Mouse (Mus musculus) layer of hippocampus, adult 9-10 months (tissue): ENCODE data around the gene Otud7b.
"Not testable (repeated sequence)": the region's sequence is repeated elsewhere in the genome, so short reads cannot be mapped to it uniquely, and the experiment has no call there.

Source experiments
- DNase-seq: peaks from one replicate; pipeline ENCODE4 v3.0.0; 2022; ENCODE audit warnings: low spot score

Otud7b gene

GRCm38 (mm10) chr3:96135011-96135410 lies 30.7 kb downstream of the Otud7b start:
- no peak for DNase-seq

GRCm38 (mm10) chr3:96147950-96148349 lies 43.6 kb downstream of the Otud7b start:
- peak; percentile 74 for DNase-seq

GRCm38 (mm10) chr3:96151836-96152235 lies 47.5 kb downstream of the Otud7b start:
- DNase-seq, result no peak

- DNase-seq, result no peak
Measured at GRCm38 (mm10) chr3:96152611-96153010, 48.3 kb downstream of the Otud7b start.

GRCm38 (mm10) chr3:96155501-96155900 lies 51.2 kb downstream of the Otud7b start:
- DNase-seq, result no peak

- no peak for DNase-seq
Measured at GRCm38 (mm10) chr3:96159820-96160219, 55.5 kb downstream of the Otud7b start.

GRCm38 (mm10) chr3:96160222-96160802 lies 56.0 kb downstream of the Otud7b start:
- no peak for DNase-seq

- no peak for DNase-seq
Measured at GRCm38 (mm10) chr3:96160803-96161516, 56.6 kb downstream of the Otud7b start.

GRCm38 (mm10) chr3:96161869-96162840 lies 57.8 kb downstream of the Otud7b start, which contains the start of gene Mtmr11:
Mtmr11 (plus strand) TSS chr3:96162004.
- DNase-seq, result no peak

GRCm38 (mm10) chr3:96163040-96163439 lies 58.7 kb downstream of the Otud7b start:
- DNase-seq, result no peak

GRCm38 (mm10) chr3:96168466-96169158 lies 64.3 kb downstream of the Otud7b start:
- DNase-seq, result no peak

- no peak for DNase-seq
Measured at GRCm38 (mm10) chr3:96170276-96170675, 65.9 kb downstream of the Otud7b start.

- DNase-seq, result no peak
Measured at GRCm38 (mm10) chr3:96170976-96171545, 66.7 kb downstream of the Otud7b start.

GRCm38 (mm10) chr3:96171583-96172196 lies 67.4 kb downstream of the Otud7b start:
- DNase-seq, result peak; percentile 60

GRCm38 (mm10) chr3:96172197-96173178 lies 68.2 kb downstream of the Otud7b start, which contains the start of gene Sf3b4:
Sf3b4 (plus strand) TSS chr3:96172332.
- DNase-seq, result no peak

- DNase-seq, result no peak
Measured at GRCm38 (mm10) chr3:96173185-96173584, 68.9 kb downstream of the Otud7b start.

- not testable (repeated sequence) for DNase-seq
Measured at GRCm38 (mm10) chr3:96174042-96174441, 69.7 kb downstream of the Otud7b start.

GRCm38 (mm10) chr3:96175251-96175650 lies 70.9 kb downstream of the Otud7b start:
- DNase-seq, result no peak

- DNase-seq, result no peak
Measured at GRCm38 (mm10) chr3:96178427-96178826, 74.1 kb downstream of the Otud7b start.

- DNase-seq, result no peak
Measured at GRCm38 (mm10) chr3:96178902-96179301, 74.6 kb downstream of the Otud7b start.
